Mouse (Mus musculus): ENCODE data around the gene Cort. TPM values are rescaled to one million over a fixed set of nuclear protein-coding genes. Genes with fewer than 3 reads are reported as not detected.
A peak's percentile ranks its signal among the peaks of the same experiment; 100 is the strongest.
"Not testable (repeated sequence)": the region's sequence is repeated elsewhere in the genome, so short reads cannot be mapped to it uniquely, and the experiment has no call there.

The Cort gene
- polyA plus RNA-seq, 1 experiment from 2014 or later = 0.18 TPM

GRCm38 (mm10) chr4:149131789-149132565 lies 5.4 kb upstream of the Cort start:
- H3K27me3 ChIP-seq = no peaks in the 10 kb centered on the region
- DNase-seq (ENCODE audit: low read depth, low spot score) = no peak
- CTCF ChIA-PET = no interaction called here
- TF ChIP-seq CTCF (IDR thresholded peaks at IDR 0.05) = no peak
- POLR2A ChIA-PET = no interaction called here
- in situ Hi-C loops (cut with MboI; ENCODE audit: low pct_unique_long_range_greater_than_20kb) = no loop called here
- ATAC-seq = no peak

GRCm38 (mm10) chr4:149131021-149131752 lies 4.6 kb upstream of the Cort start:
- ATAC-seq (no peak), DNase-seq (ENCODE audit: low read depth, low spot score) (no peak)
- in situ Hi-C loops (cut with MboI; ENCODE audit: low pct_unique_long_range_greater_than_20kb) = no loop called here
- ChIA-PET POLR2A (no interaction called here), CTCF (interaction anchor here (1.9 kb wide), 1 partner anchor 14 kb away, joined by 4 read pairs; no protein-coding TSS in a partner anchor)
- no peaks in the 10 kb centered on the region for H3K27me3 ChIP-seq
- TF ChIP-seq CTCF (IDR thresholded peaks at IDR 0.05) = no peak

- in situ Hi-C loops (cut with MboI; ENCODE audit: low pct_unique_long_range_greater_than_20kb) = no loop called here
- ChIA-PET POLR2A (no interaction called here), CTCF (interaction anchor here (1.2 kb wide), 1 partner anchor 9 kb away, joined by 3 read pairs; the partner anchor contains the start of gene Cenps)
Observed at GRCm38 (mm10) chr4:149128467-149128866, 1.9 kb upstream of the Cort start.

GRCm38 (mm10) chr4:149126115-149126509 lies 451 bp downstream of the Cort start:
- ChIA-PET CTCF (no interaction called here), POLR2A (no interaction called here)
- in situ Hi-C loops (cut with MboI; ENCODE audit: low pct_unique_long_range_greater_than_20kb) = no loop called here
- ATAC-seq (no peak), DNase-seq (ENCODE audit: low read depth, low spot score) (no peak)
- no peak for TF ChIP-seq CTCF (IDR thresholded peaks at IDR 0.05)
- H3K27me3 ChIP-seq = no peaks in the 10 kb centered on the region

More at GRCm38 (mm10) chr4:149128467-149128866, 1.9 kb upstream of the Cort start:
- ATAC-seq = no peak
- no peak for DNase-seq (ENCODE audit: low read depth, low spot score)
- H3K27me3 ChIP-seq = no peaks in the 10 kb centered on the region
- no peak for TF ChIP-seq CTCF (IDR thresholded peaks at IDR 0.05)

- no peaks in the 10 kb centered on the region for H3K27me3 ChIP-seq
- in situ Hi-C loops (cut with MboI; ENCODE audit: low pct_unique_long_range_greater_than_20kb) = no loop called here
- ChIA-PET POLR2A (interaction anchor here (0.7 kb wide), 1 partner anchor 10 kb away, joined by 5 read pairs; no protein-coding TSS in a partner anchor), CTCF (no interaction called here)
- no peak for TF ChIP-seq CTCF (IDR thresholded peaks at IDR 0.05)
- DNase-seq (ENCODE audit: low read depth, low spot score) = no peak
- ATAC-seq = no peak
Observed at GRCm38 (mm10) chr4:149125341-149126114, 1.0 kb downstream of the Cort start.

- TF ChIP-seq CTCF (IDR thresholded peaks at IDR 0.05) = no peak
- CTCF ChIA-PET = no interaction called here
- H3K27me3 ChIP-seq = no peaks in the 10 kb centered on the region
- no peak for DNase-seq (ENCODE audit: low read depth, low spot score)
- ATAC-seq = no peak
- POLR2A ChIA-PET = no interaction called here
- in situ Hi-C loops (cut with MboI; ENCODE audit: low pct_unique_long_range_greater_than_20kb) = no loop called here
Observed at GRCm38 (mm10) chr4:149123432-149123831, 3.1 kb downstream of the Cort start.

GRCm38 (mm10) chr4:149119978-149120562 lies 6.5 kb downstream of the Cort start:
- in situ Hi-C loops (cut with MboI; ENCODE audit: low pct_unique_long_range_greater_than_20kb); CTCF ChIA-PET: not testable (repeated sequence)

GRCm38 (mm10) chr4:149103875-149104561 lies 22.5 kb downstream of the Cort start, which contains the start of gene Dffa:
Dffa (plus strand) TSS chr4:149104146.
- in situ Hi-C loops (cut with MboI; ENCODE audit: low pct_unique_long_range_greater_than_20kb) = no loop called here
- peak; percentile 69 for ATAC-seq
- TF ChIP-seq CTCF (IDR thresholded peaks at IDR 0.05) = no peak
- DNase-seq (ENCODE audit: low read depth, low spot score) = no peak
- H3K27me3 ChIP-seq = no peaks in the 10 kb centered on the region
- POLR2A ChIA-PET = interaction anchor here (0.9 kb wide), 1 partner anchor 28 kb away, joined by 3 read pairs; no protein-coding TSS in a partner anchor
- CTCF ChIA-PET = no interaction called here

More at GRCm38 (mm10) chr4:149119978-149120562, 6.5 kb downstream of the Cort start:
- ATAC-seq; H3K27me3 ChIP-seq; POLR2A ChIA-PET; DNase-seq (ENCODE audit: low read depth, low spot score): not testable (repeated sequence)

GRCm38 (mm10) chr4:149101456-149101855 lies 25.1 kb downstream of the Cort start:
- DNase-seq (ENCODE audit: low read depth, low spot score) = no peak
- CTCF ChIA-PET = interaction anchor here (1.0 kb wide), 1 partner anchor 26 kb away, joined by 3 read pairs; no protein-coding TSS in a partner anchor
- in situ Hi-C loops (cut with MboI; ENCODE audit: low pct_unique_long_range_greater_than_20kb) = no loop called here
- no peak for ATAC-seq
- POLR2A ChIA-PET = no interaction called here
- TF ChIP-seq CTCF (IDR thresholded peaks at IDR 0.05) = no peak
- no peaks in the 10 kb centered on the region for H3K27me3 ChIP-seq

GRCm38 (mm10) chr4:149100449-149100848 lies 26.1 kb downstream of the Cort start:
- DNase-seq (ENCODE audit: low read depth, low spot score); CTCF ChIA-PET; in situ Hi-C loops (cut with MboI; ENCODE audit: low pct_unique_long_range_greater_than_20kb); H3K27me3 ChIP-seq; ATAC-seq; POLR2A ChIA-PET: not testable (repeated sequence)

Measured in Patski (cell line).